Mouse (Mus musculus): ENCODE measurements around the gene Gpr165. TPM values are rescaled to one million over a fixed set of nuclear protein-coding genes. Genes with fewer than 3 reads are reported as not detected.

Gpr165 gene
- total RNA-seq (2021): under 1 TPM in 1 of 2 experiments, not detected in 1; 0.11 TPM
- polyA plus RNA-seq (2012; rRNA removed): 0.06 and 0.10 TPM in 2 replicates
- long read RNA-seq: 0 reads

DNA sequence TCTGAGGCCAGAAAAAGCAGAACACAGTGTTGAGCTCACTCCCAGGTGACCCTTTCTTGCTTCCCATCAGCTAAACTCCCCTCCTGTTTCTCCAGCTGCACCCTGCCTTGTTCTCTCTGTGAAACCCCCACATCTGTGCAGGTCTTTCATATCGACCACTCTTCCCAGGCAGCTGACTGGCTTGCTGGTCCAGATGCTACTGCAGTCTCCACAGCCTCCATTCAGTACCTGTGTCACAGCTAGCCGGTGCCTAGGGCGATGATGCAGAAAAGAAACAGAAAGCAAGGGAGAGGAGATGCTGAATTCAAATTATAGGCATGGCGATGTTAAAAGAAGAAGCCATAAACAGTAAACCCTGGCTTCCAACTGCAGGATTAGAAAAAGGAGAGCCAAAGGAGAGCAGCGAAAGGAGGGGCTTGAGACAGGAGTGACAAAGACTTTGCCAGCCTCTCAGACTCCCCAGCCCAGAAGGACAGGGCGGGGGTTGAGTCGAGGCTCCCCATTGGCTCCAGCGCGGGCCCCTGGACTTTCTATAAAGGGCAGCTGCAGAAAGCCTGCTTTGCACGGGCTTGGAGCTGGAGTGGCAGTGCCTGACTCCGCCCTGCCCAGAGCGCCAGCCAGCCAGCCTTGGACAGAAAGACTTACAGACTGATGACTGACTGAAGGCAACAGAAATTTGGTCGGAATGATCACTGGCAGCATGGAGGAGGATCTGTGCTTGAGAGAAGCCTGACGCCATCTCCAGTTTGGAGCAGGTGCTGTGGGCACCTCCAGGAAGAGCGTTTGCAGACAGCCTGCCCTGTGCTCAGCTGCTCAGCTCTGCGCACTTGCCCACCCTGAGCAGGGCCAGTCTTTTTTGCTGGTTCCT lies at the start of gene Gpr165:
Gene Gpr165 (plus strand): TSS at position 535 of the 868 bp plus-strand sequence.
- 17% methylated on average over 16 of the region's 16 CpGs for WGBS
- TF ChIP-seq EP300 (IDR thresholded peaks at IDR 0.05; ENCODE audit: insufficient read depth, low read depth, low read length) (no peak), CTCF (IDR thresholded peaks at IDR 0.05) (no peak), POLR2A (IDR thresholded peaks at IDR 0.05; ENCODE audit: insufficient read depth, low read depth, low read length) (no peak)
- Histone ChIP-seq H3K4me1 (ENCODE audit: control insufficient read depth, insufficient read depth, low read length) (no peaks in the 10 kb centered on the region), H3K36me3 (ENCODE audit: control insufficient read depth, insufficient read depth, low read length) (no peaks in the 10 kb centered on the region), H3K27me3 (ENCODE audit: control insufficient read depth, insufficient read depth, low read length) (no peaks in the 10 kb centered on the region), H3K79me2 (replicated peaks; ENCODE audit: control insufficient read depth, insufficient read depth, low read length) (no peaks in the 10 kb centered on the region), H3K27ac (no peak within 1 kb of the TSS), H3K9ac (ENCODE audit: low read depth, low read length) (no peak within 1 kb of the TSS), H3K4me3 (no peak within 1 kb of the TSS)
- intact Hi-C loops (cut with DNase I): no loop called here
- DNase-seq: peak; percentile 35 to 38

- intact Hi-C loops (cut with DNase I): no loop called here
- TF ChIP-seq POLR2A (IDR thresholded peaks at IDR 0.05; ENCODE audit: insufficient read depth, low read depth, low read length): no peak
- TF ChIP-seq EP300 (IDR thresholded peaks at IDR 0.05; ENCODE audit: insufficient read depth, low read depth, low read length): no peak
- TF ChIP-seq CTCF (IDR thresholded peaks at IDR 0.05): no peak
- 21% methylated on average over 1 of the region's 1 CpGs for WGBS
- no peak overlapping the region for H3K9ac ChIP-seq (ENCODE audit: low read depth, low read length)
- no peak for DNase-seq
- no peaks in the 10 kb centered on the region for H3K36me3 ChIP-seq (ENCODE audit: control insufficient read depth, insufficient read depth, low read length)
- H3K79me2 ChIP-seq (replicated peaks; ENCODE audit: control insufficient read depth, insufficient read depth, low read length): no peaks in the 10 kb centered on the region
- no peaks in the 10 kb centered on the region for H3K27me3 ChIP-seq (ENCODE audit: control insufficient read depth, insufficient read depth, low read length)
- H3K4me1 ChIP-seq (ENCODE audit: control insufficient read depth, insufficient read depth, low read length): no peaks in the 10 kb centered on the region
- H3K4me3 ChIP-seq: no peak overlapping the region
- no peak overlapping the region for H3K27ac ChIP-seq
Observed at GRCm38 (mm10) chrX:96674871-96675270, 38.4 kb upstream of the Gpr165 start.

Measured in heart, adult 2 months (tissue).